Mouse (Mus musculus): ENCODE measurements at regions not wholly inside any gene's neighbourhood (a gene's known extent, or its start where the extent isn't known, plus 50 kb on each side); places are given as distances from the start of the nearest gene placed in this dataset.

DNA sequence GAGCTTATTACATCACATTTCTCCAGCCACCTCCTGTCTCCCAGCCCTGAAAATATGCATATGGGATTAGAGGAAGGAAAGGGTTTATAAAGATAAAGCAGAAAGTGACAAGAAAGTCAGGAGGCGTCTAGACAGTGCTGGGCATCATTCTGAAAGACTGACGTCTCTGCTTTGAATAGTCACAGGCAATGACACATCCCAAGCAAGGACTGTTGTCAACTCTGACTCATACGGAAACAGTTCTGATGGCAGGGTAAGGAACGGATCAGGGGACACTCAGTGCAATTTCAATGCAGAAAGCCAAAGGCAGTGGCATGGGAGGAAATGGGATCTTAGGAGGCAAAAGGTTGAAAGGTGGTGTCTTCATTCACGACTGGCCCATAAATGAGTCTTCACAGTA, 380.9 kb upstream of the Cblb start:
- no peak for DNase-seq (ENCODE audit: low spot score)
- Histone ChIP-seq H3K27me3 (ENCODE audit: insufficient read depth, low read length) (no peaks in the 10 kb centered on the region), H3K36me3 (ENCODE audit: insufficient read depth, low read length) (no peaks in the 10 kb centered on the region), H3K4me1 (ENCODE audit: insufficient read depth, low read length) (no peaks in the 10 kb centered on the region), H3K4me3 (ENCODE audit: low read depth, low read length) (no peak overlapping the region), H3K9ac (replicated peaks; ENCODE audit: low read length, poor library complexity, severe bottlenecking) (no peak overlapping the region), H3K27ac (ENCODE audit: low read depth, low read length) (no peak overlapping the region), H3K9me3 (ENCODE audit: low read length) (no peaks in the 10 kb centered on the region), H3K4me2 (ENCODE audit: low read depth, low read length, poor library complexity, severe bottlenecking) (no peak overlapping the region)
- WGBS, result 54% methylated on average over 5 of the region's 5 CpGs
- no peak for TF ChIP-seq CTCF (IDR thresholded peaks at IDR 0.05)
- ATAC-seq (ENCODE audit: low FRiP score), result no peak

DNA sequence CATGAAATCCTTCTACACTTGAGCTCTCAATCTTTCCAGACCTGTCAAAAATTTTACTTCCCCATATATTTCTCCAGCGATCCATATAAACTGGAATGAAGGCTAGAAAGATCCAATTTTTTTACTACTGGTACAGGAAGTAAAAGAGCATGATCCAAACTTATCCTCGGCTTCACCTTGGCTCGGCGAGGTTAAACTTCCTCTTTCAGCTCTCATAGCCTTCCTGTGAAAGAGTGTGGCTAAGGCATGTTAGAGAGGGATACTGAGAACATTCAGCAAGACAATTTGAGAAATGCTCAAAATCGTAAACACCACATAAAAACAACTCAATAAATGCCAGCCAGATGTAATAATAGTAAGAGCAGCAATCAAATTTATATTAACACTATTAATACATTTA, 380.3 kb upstream of the Cblb start:
- no peak for TF ChIP-seq CTCF (IDR thresholded peaks at IDR 0.05)
- no peak overlapping the region for H3K4me3 ChIP-seq (ENCODE audit: low read depth, low read length)
- H3K9me3 ChIP-seq (ENCODE audit: low read length), result no peaks in the 10 kb centered on the region
- H3K27me3 ChIP-seq (ENCODE audit: insufficient read depth, low read length), result no peaks in the 10 kb centered on the region
- H3K4me2 ChIP-seq (ENCODE audit: low read depth, low read length, poor library complexity, severe bottlenecking), result no peak overlapping the region
- H3K27ac ChIP-seq (ENCODE audit: low read depth, low read length), result no peak overlapping the region
- DNase-seq (ENCODE audit: low spot score) (no peak), ATAC-seq (ENCODE audit: low FRiP score) (no peak)
- H3K36me3 ChIP-seq (ENCODE audit: insufficient read depth, low read length), result no peaks in the 10 kb centered on the region
- H3K4me1 ChIP-seq (ENCODE audit: insufficient read depth, low read length), result no peaks in the 10 kb centered on the region
- no peak overlapping the region for H3K9ac ChIP-seq (replicated peaks; ENCODE audit: low read length, poor library complexity, severe bottlenecking)
- 91% methylated on average over 5 of the region's 5 CpGs for WGBS

DNA sequence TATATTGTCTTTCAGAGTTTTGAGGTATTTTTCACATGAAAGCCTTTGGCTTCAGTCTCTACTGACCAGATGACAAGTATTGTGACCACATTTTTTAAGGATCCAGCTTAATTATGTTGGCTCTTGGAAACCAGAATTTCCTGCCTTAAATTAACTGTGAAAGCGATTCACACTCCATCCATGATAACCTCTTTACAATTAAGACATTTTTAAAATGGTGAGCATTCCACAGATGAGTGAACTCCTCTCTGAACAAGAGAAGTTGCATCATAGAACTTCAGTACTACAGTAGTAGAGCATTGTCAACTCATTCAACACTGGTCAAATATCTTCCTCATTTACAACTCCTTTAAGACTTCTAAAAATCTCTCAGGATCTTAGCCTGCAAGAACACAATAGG, 369.3 kb upstream of the Cblb start:
- no peak for DNase-seq (ENCODE audit: low spot score)
- no peaks in the 10 kb centered on the region for H3K4me1 ChIP-seq (ENCODE audit: insufficient read depth, low read length)
- H3K27me3 ChIP-seq (ENCODE audit: insufficient read depth, low read length), result no peaks in the 10 kb centered on the region
- WGBS, result 89% methylated on average over 1 of the region's 1 CpGs
- H3K9me3 ChIP-seq (ENCODE audit: low read length), result no peaks in the 10 kb centered on the region
- TF ChIP-seq CTCF (IDR thresholded peaks at IDR 0.05), result no peak
- H3K4me2 ChIP-seq (ENCODE audit: low read depth, low read length, poor library complexity, severe bottlenecking), result no peak overlapping the region
- no peak overlapping the region for H3K27ac ChIP-seq (ENCODE audit: low read depth, low read length)
- no peak overlapping the region for H3K4me3 ChIP-seq (ENCODE audit: low read depth, low read length)
- no peak for ATAC-seq (ENCODE audit: low FRiP score)
- no peak overlapping the region for H3K9ac ChIP-seq (replicated peaks; ENCODE audit: low read length, poor library complexity, severe bottlenecking)
- H3K36me3 ChIP-seq (ENCODE audit: insufficient read depth, low read length), result no peaks in the 10 kb centered on the region

DNA sequence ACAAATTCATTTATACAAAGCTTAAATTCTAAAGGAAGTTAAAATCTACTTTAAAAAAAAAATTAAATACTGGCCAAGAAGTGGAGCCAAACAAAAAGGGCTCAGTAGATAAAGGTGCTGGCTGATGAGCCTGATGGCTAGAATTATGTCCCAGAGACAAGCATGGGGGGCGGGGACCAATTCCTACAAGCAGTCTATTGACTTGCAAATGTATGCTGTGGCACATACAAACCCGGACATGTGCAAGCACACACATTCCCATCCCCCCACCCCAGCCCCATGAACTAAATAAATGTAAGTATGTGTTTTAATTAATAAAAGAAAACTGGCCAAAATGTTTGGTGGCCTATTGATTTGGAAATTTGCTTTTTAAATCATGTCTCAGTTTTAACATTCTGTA, 366.7 kb upstream of the Cblb start:
- Histone ChIP-seq H3K36me3 (ENCODE audit: insufficient read depth, low read length) (no peaks in the 10 kb centered on the region), H3K4me2 (ENCODE audit: low read depth, low read length, poor library complexity, severe bottlenecking) (no peak overlapping the region), H3K9ac (replicated peaks; ENCODE audit: low read length, poor library complexity, severe bottlenecking) (no peak overlapping the region), H3K4me1 (ENCODE audit: insufficient read depth, low read length) (no peaks in the 10 kb centered on the region), H3K4me3 (ENCODE audit: low read depth, low read length) (no peak overlapping the region), H3K9me3 (ENCODE audit: low read length) (0 out of 2 replicates have a peak, but pooled peaks cover 7% of the 10 kb centered on the region), H3K27ac (ENCODE audit: low read depth, low read length) (no peak overlapping the region), H3K27me3 (ENCODE audit: insufficient read depth, low read length) (no peaks in the 10 kb centered on the region)
- 29% methylated on average over 2 of the region's 2 CpGs for WGBS
- no peak for ATAC-seq (ENCODE audit: low FRiP score)
- DNase-seq (ENCODE audit: low spot score), result no peak
- TF ChIP-seq CTCF (IDR thresholded peaks at IDR 0.05), result no peak

DNA sequence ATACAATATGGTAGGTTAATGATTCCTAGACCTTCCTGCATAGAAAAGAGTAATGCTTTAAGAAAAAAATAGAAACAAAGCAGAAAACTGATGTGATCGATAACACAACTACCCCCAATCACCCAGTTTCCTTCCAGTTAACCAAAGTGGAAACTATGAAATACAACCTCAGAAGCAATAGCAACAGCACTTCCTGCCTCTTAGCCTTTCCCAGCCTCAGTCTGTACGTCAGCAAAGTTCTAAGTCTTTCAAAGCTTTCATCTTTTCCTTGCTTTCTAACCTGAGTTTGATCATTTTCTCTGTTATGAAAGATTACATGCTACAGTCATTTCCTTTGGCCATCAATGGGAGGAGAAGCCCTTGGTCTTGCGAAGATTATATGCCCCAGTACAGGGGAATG, 355.9 kb upstream of the Cblb start:
- H3K4me3 ChIP-seq (ENCODE audit: low read depth, low read length), result no peak overlapping the region
- no peaks in the 10 kb centered on the region for H3K27me3 ChIP-seq (ENCODE audit: insufficient read depth, low read length)
- H3K27ac ChIP-seq (ENCODE audit: low read depth, low read length), result no peak overlapping the region
- DNase-seq (ENCODE audit: low spot score) (no peak), ATAC-seq (ENCODE audit: low FRiP score) (no peak)
- H3K9me3 ChIP-seq (ENCODE audit: low read length), result no peaks in the 10 kb centered on the region
- WGBS, result 89% methylated on average over 3 of the region's 3 CpGs
- no peaks in the 10 kb centered on the region for H3K4me1 ChIP-seq (ENCODE audit: insufficient read depth, low read length)
- H3K4me2 ChIP-seq (ENCODE audit: low read depth, low read length, poor library complexity, severe bottlenecking), result no peak overlapping the region
- no peak overlapping the region for H3K9ac ChIP-seq (replicated peaks; ENCODE audit: low read length, poor library complexity, severe bottlenecking)
- TF ChIP-seq CTCF (IDR thresholded peaks at IDR 0.05), result no peak
- H3K36me3 ChIP-seq (ENCODE audit: insufficient read depth, low read length), result no peaks in the 10 kb centered on the region

DNA sequence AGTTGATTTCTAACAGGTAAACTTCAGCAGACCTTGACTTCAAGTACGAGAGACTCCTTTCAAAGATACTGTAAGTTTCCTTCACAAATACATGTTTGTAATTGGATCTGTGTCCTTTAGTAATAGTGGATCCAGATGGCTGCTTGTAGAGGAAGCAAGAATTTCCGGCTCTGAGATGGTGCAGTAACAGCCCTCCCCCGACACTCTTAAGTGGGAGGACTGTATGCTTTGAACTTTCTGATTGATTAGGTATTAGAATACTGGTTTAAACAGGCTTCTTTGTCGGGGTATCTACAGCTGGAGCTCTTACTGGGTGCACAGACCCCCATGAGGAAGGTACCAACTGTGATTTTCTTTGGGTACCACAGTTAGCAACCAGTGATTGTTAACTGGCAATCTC, 355.0 kb upstream of the Cblb start:
- Histone ChIP-seq H3K4me1 (ENCODE audit: insufficient read depth, low read length) (no peaks in the 10 kb centered on the region), H3K4me3 (ENCODE audit: low read depth, low read length) (no peak overlapping the region), H3K27me3 (ENCODE audit: insufficient read depth, low read length) (no peaks in the 10 kb centered on the region), H3K9me3 (ENCODE audit: low read length) (no peaks in the 10 kb centered on the region), H3K36me3 (ENCODE audit: insufficient read depth, low read length) (no peaks in the 10 kb centered on the region), H3K27ac (ENCODE audit: low read depth, low read length) (no peak overlapping the region), H3K4me2 (ENCODE audit: low read depth, low read length, poor library complexity, severe bottlenecking) (no peak overlapping the region), H3K9ac (replicated peaks; ENCODE audit: low read length, poor library complexity, severe bottlenecking) (no peak overlapping the region)
- DNase-seq (ENCODE audit: low spot score) (no peak), ATAC-seq (ENCODE audit: low FRiP score) (no peak)
- 73% methylated on average over 4 of the region's 4 CpGs for WGBS
- TF ChIP-seq CTCF (IDR thresholded peaks at IDR 0.05), result no peak

DNA sequence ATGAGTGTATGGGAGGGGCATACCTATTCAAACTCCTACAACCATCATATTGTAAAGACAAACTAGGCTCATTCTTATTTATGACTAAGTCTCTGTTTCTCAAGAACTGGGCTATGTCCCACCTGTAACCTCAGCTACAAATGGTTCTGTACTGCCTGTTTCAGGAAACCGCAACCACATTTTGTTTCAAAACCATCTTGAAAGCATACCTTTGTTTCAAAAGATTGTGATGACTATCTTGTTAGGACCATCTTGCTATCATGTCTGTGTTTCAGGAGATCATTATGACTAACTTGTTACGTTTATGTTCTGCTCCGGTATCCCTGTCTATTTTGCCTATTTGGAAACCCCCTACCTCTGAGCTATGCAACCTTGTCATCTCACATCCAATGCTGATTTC, 340.2 kb upstream of the Cblb start:
- Histone ChIP-seq H3K9ac (replicated peaks; ENCODE audit: low read length, poor library complexity, severe bottlenecking) (no peak overlapping the region), H3K36me3 (ENCODE audit: insufficient read depth, low read length) (no peaks in the 10 kb centered on the region), H3K4me2 (ENCODE audit: low read depth, low read length, poor library complexity, severe bottlenecking) (no peak overlapping the region), H3K27me3 (ENCODE audit: insufficient read depth, low read length) (no peaks in the 10 kb centered on the region), H3K4me3 (ENCODE audit: low read depth, low read length) (no peak overlapping the region), H3K4me1 (ENCODE audit: insufficient read depth, low read length) (no peaks in the 10 kb centered on the region), H3K27ac (ENCODE audit: low read depth, low read length) (no peak overlapping the region), H3K9me3 (ENCODE audit: low read length) (no peaks in the 10 kb centered on the region)
- 92% methylated on average over 3 of the region's 3 CpGs for WGBS
- DNase-seq (ENCODE audit: low spot score), result no peak
- TF ChIP-seq CTCF (IDR thresholded peaks at IDR 0.05), result no peak
- no peak for ATAC-seq (ENCODE audit: low FRiP score)

Measured in midbrain, postnatal 0 days (tissue).